Mouse (Mus musculus): ENCODE measurements around the gene Etv3.

DNA sequence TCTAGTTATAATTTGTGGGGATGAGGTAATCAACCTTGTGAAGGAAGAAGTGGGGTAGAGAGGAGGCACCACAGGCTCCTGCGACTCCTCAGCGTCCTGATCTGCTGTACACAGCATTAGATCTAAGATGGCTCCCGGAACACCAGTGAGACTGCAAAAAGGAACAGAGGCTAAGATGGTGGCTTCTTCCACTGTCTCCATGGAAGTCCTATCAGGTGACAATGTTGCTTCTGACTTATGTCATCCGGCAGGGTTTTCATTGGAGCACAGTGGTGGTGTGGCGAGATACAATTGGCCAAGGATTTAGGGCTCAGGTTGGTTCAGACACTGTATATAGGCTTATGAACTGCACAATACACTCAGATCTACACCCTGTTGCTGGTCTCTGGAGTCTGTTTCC is 43.5 kb downstream of the Etv3 start:
- TF ChIP-seq POLR2A (IDR thresholded peaks at IDR 0.05; ENCODE audit: insufficient read length, low read depth) (no peak), MAX (IDR thresholded peaks at IDR 0.05; ENCODE audit: low read depth) (no peak), SRF (IDR thresholded peaks at IDR 0.05; ENCODE audit: control insufficient read depth, insufficient read length, low read depth) (no peak), MYOD1 (IDR thresholded peaks at IDR 0.05; ENCODE audit: control insufficient read depth in 1 of 3, insufficient read length in 2 of 3, low read depth in 2 of 3) (no peak), E2F4 (IDR thresholded peaks at IDR 0.05; ENCODE audit: insufficient read depth) (no peak), USF1 (IDR thresholded peaks at IDR 0.05; ENCODE audit: low read depth) (no peak)

Measured in myocyte (in vitro differentiated cells).